Comparison of ENCODE assay signal across 8 mouse cellular contexts in the genomic region with DNA sequence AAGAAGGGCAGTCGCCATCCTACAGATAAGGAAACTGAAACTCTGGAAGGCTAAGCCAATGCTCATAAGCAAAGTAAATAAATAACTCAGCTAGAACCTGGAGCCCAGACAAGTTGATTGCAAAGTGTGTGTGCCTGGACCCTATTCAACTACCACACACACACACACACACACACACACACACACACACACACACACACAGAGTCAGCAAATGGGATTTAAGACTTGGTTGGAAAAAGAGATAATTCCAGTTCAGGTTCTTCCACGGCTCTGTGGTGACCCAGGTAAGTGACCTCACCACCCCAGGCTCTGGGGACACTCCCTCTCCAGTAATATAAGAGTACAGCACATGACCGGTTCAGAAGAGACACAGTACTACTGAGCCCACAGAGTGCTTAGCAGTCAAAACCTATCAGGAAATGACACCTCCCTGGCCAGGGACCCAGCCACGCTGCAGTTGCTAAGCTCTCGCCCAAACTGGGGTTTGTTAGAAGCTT. TPM values are rescaled to one million over a fixed set of nuclear protein-coding genes. Genes with fewer than 3 reads are reported as not detected.
DNase-seq lines count a peak whose midpoint lies in the region; ATAC-seq and TF ChIP-seq lines count a peak whose summit lies in the region.

No protein-coding gene starts in this region.

- no peak overlapping the region for H3K4me3 ChIP-seq in liver, postnatal 0 days (ENCODE audit: low read depth, low read length)

- peak overlapping the region; percentile 81 for H3K27ac ChIP-seq in liver, postnatal 0 days (ENCODE audit: low read depth)

- peak; percentile 65 for DNase-seq in gastrocnemius, adult 18-20 months (ENCODE audit: low spot score)
- no peak for DNase-seq in gastrocnemius, postnatal 10 days
- peak; percentile 76 for DNase-seq in NIH3T3 (ENCODE audit: low read depth)
- peak; percentile 44 for DNase-seq in heart, postnatal 25 days (ENCODE audit: low spot score)
- DNase-seq in liver, postnatal 0 days = peak; percentile 36
- no peak for DNase-seq in left cerebral cortex, postnatal 25 days (ENCODE audit: low spot score in 2 of 2)
- DNase-seq in retina, postnatal 1 day = no peak
- DNase-seq in layer of hippocampus, postnatal 10 days (ENCODE audit: low spot score in 2 of 2) = no peak

- H3K9me3 ChIP-seq in liver, postnatal 0 days (ENCODE audit: low read length) = no peaks in the 10 kb centered on the region

- H3K4me2 ChIP-seq in liver, postnatal 0 days (ENCODE audit: low read depth, low read length) = peak overlapping the region; percentile 42

- peaks cover 50% of the 10 kb centered on the region for H3K4me1 ChIP-seq in liver, postnatal 0 days (ENCODE audit: insufficient read depth)

- no peak for TF ChIP-seq EP300 in liver, postnatal 0 days (IDR thresholded peaks at IDR 0.05; ENCODE audit: low read depth)

- no peaks in the 10 kb centered on the region for H3K36me3 ChIP-seq in liver, postnatal 0 days (replicated peaks; ENCODE audit: insufficient read depth, low read length)

- no peak for TF ChIP-seq CTCF in liver, postnatal 0 days (IDR thresholded peaks at IDR 0.05; ENCODE audit: low read depth)

- no peak overlapping the region for H3K9ac ChIP-seq in liver, postnatal 0 days (replicated peaks)

- peak; percentile 70 for ATAC-seq in liver, postnatal 0 days

- no peaks in the 10 kb centered on the region for H3K27me3 ChIP-seq in liver, postnatal 0 days (ENCODE audit: insufficient read depth, low read length)

- intact Hi-C loops in heart, postnatal 25 days (cut with DNase I) = no loop called here
- intact Hi-C loops in left cerebral cortex, postnatal 25 days (cut with DNase I) = no loop called here

- WGBS in liver, postnatal 0 days (ENCODE audit: insufficient replicate concordance) = 28% methylated on average over 5 of the region's 5 CpGs

RNA-seq across cellular contexts. Expression of a gene that starts 36.1 kb away (rescaled TPM):
- total RNA-seq in gastrocnemius, adult 18-20 months (2021) = 100 to 1,000 TPM; 148 to 249 TPM
- 10 to 100 TPM; 57.9 to 70.9 TPM for total RNA-seq in gastrocnemius, postnatal 10 days (2021)
- total RNA-seq in heart, postnatal 25 days (2021) = 100 to 1,000 TPM; 604 to 684 TPM
- polyA plus RNA-seq in liver, postnatal 0 days (2015; fragmentation: Nextera tagmentation; extraction: Ambion mirVana) = 28.2 and 30.4 TPM in 2 replicates
- 100 to 1,000 TPM; 124 to 140 TPM for total RNA-seq in left cerebral cortex, postnatal 25 days (2021)
- 100 to 1,000 TPM; 147 to 148 TPM for total RNA-seq in layer of hippocampus, postnatal 10 days (2021)

Comparison
In these comparisons a context has a peak if more than half of its experiments do, and no peak if none do; other contexts are left out.
1. DNase-seq: peak in gastrocnemius, adult 18-20 months (single experiment), NIH3T3 (single experiment), heart, postnatal 25 days (single experiment) and liver, postnatal 0 days (single experiment); none in gastrocnemius, postnatal 10 days (single experiment), left cerebral cortex, postnatal 25 days (0 of 2), retina, postnatal 1 day (single experiment) and layer of hippocampus, postnatal 10 days (0 of 2).